ENCODE assay signal across 21 mouse cellular contexts in the genomic region with DNA sequence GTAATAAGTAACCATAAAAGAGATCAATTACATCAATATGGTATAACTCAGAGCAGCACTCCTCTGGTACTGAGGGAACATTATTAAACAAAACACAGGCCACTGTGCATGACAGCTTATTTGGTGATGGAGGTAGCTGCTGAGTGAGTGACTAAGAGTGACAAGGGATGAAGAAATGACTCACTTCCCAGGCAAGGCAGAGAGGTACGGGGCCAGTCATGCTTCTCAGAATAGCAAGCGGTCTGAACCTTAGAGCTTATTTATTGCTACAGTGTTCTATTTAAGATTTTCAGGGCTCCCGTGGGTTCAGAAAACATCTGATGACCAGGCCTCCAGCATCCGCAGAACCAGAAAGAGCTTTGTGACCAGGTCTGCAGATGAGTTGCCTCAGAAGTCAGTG. TPM values are rescaled to one million over a fixed set of nuclear protein-coding genes. Genes with fewer than 3 reads are reported as not detected.
DNase-seq lines count a peak whose midpoint lies in the region; ATAC-seq and TF ChIP-seq lines count a peak whose summit lies in the region.
"Had no signal": no experiment of that assay in that cellular context is flagged by ENCODE, and none has a peak within 500 bp of the region (broad histone marks: within the 10 kb centered on the region; RNA-seq: fewer than 3 reads in every experiment).

No protein-coding gene starts in this region.

- H3K27me3 ChIP-seq in megakaryocyte, embryonic 14.5 days (replicated peaks): no peaks in the 10 kb centered on the region
- no peaks in the 10 kb centered on the region for H3K27me3 ChIP-seq in Patski
- no peaks in the 10 kb centered on the region for H3K27me3 ChIP-seq in forebrain, embryonic 14.5 days (replicated peaks; ENCODE audit: control insufficient read depth, insufficient read depth, low read length)
- H3K27me3 ChIP-seq: embryonic facial prominence, embryonic 15.5 days; hindbrain, embryonic 12.5 days had no signal

- no peak overlapping the region for H3K9ac ChIP-seq in forebrain, embryonic 14.5 days (ENCODE audit: low read length)
- H3K9ac ChIP-seq: embryonic facial prominence, embryonic 15.5 days; hindbrain, embryonic 12.5 days had no signal

- peaks cover 15% of the 10 kb centered on the region for H3K9me3 ChIP-seq in megakaryocyte, embryonic 14.5 days
- no peaks in the 10 kb centered on the region for H3K9me3 ChIP-seq in forebrain, embryonic 14.5 days (replicated peaks; ENCODE audit: control insufficient read depth, low read length)
- H3K9me3 ChIP-seq: embryonic facial prominence, embryonic 15.5 days; G1E; hindbrain, embryonic 12.5 days had no signal

- peak; percentile 42 for DNase-seq in adrenal gland, adult 2 months
- no peak for DNase-seq in adrenal gland, postnatal 36 days
- DNase-seq in Patski (ENCODE audit: low read depth, low spot score): peak; percentile 37
- DNase-seq in lung, adult 18-20 months: no peak
- no peak for DNase-seq in forebrain, embryonic 14.5 days (ENCODE audit: low spot score)
- DNase-seq: adrenal gland, adult 8-10 months; cerebellum, adult 11 months; cerebellum, adult 8-10 months; cerebellum, postnatal 14 days; embryo, embryonic 11 days; gastrocnemius, postnatal 14 days; heart, postnatal 10 days; heart, postnatal 4 days had no signal

- CTCF ChIA-PET in Patski (lab: Charles Lee): interaction anchor here (0.6 to 1.2 kb wide), 4 partner anchors 9 to 33 kb away, joined by 3 read pairs; no protein-coding TSS in a partner anchor

- H3K36me3 ChIP-seq in megakaryocyte, embryonic 14.5 days (replicated peaks; ENCODE audit: low read length): peaks cover 6% of the 10 kb centered on the region
- H3K36me3 ChIP-seq in forebrain, embryonic 14.5 days (ENCODE audit: control insufficient read depth, insufficient read depth, low read length): no peaks in the 10 kb centered on the region
- H3K36me3 ChIP-seq: embryonic facial prominence, embryonic 15.5 days; G1E; hindbrain, embryonic 12.5 days had no signal

- no peak for TF ChIP-seq CTCF in Patski (IDR thresholded peaks at IDR 0.05)

- peak overlapping the region; percentile 42 for H3K4me3 ChIP-seq in megakaryocyte, embryonic 14.5 days (replicated peaks)
- no peak overlapping the region for H3K4me3 ChIP-seq in forebrain, embryonic 14.5 days (ENCODE audit: low read depth, low read length)
- H3K4me3 ChIP-seq: embryonic facial prominence, embryonic 15.5 days; hindbrain, embryonic 12.5 days had no signal

- H3K4me2 ChIP-seq in forebrain, embryonic 14.5 days (ENCODE audit: low read length): no peak overlapping the region
- H3K4me2 ChIP-seq: embryonic facial prominence, embryonic 15.5 days; hindbrain, embryonic 12.5 days had no signal

- WGBS in forebrain, embryonic 14.5 days: 93% methylated on average over 4 of the region's 4 CpGs

- H3K27ac ChIP-seq in forebrain, embryonic 14.5 days (ENCODE audit: low read depth, low read length): no peak overlapping the region
- H3K27ac ChIP-seq: embryonic facial prominence, embryonic 15.5 days; hindbrain, embryonic 12.5 days had no signal

- H3K4me1 ChIP-seq in megakaryocyte, embryonic 14.5 days: peaks cover 58% of the 10 kb centered on the region
- H3K4me1 ChIP-seq in forebrain, embryonic 14.5 days (ENCODE audit: control insufficient read depth, insufficient read depth, low read length): no peaks in the 10 kb centered on the region
- H3K4me1 ChIP-seq: embryonic facial prominence, embryonic 15.5 days; hindbrain, embryonic 12.5 days had no signal

- in situ Hi-C loops in Patski (cut with MboI; ENCODE audit: low pct_unique_long_range_greater_than_20kb): no loop called here

- no peak for ATAC-seq in megakaryocyte, adult 5-6 weeks (ENCODE audit: poor library complexity, severe bottlenecking)
- ATAC-seq in Patski: peak; percentile 74
- ATAC-seq in forebrain, embryonic 14.5 days: no peak
- ATAC-seq: forebrain, embryonic 16.5 days; hindbrain, embryonic 16.5 days; inflammation-experienced regulatory T-cells, adult 6 months had no signal

- POLR2A ChIA-PET in Patski (lab: Charles Lee): no interaction called here

RNA-seq across cellular contexts. Expression of a gene that starts 34.3 kb away (rescaled TPM):
- 10 to 100 TPM; 23.4 to 32.5 TPM for total RNA-seq in adrenal gland, adult 2 months (2021)
- 42.9 and 47.6 TPM in 2 replicates for polyA plus RNA-seq in adrenal gland, adult 2 months (2012; rRNA removed)
- total RNA-seq in adrenal gland, postnatal 36 days (2021): 10 to 100 TPM; 28.8 to 33.1 TPM
- 62.8 and 76.8 TPM in 2 replicates for polyA plus RNA-seq in megakaryocyte, embryonic 14.5 days (2012; ENCODE audit: insufficient read depth, low replicate concordance)
- 10.3 and 11.0 TPM in 2 replicates for total RNA-seq in megakaryocyte, adult 5-6 weeks (2015)
- 14.0 and 14.1 TPM in 2 replicates for total RNA-seq in megakaryocyte, adult 5-6 weeks (2017)
- 30.4 TPM for polyA plus RNA-seq in Patski (2021)
- polyA plus RNA-seq in forebrain, embryonic 14.5 days (2014; fragmentation: Nextera tagmentation; extraction: Ambion mirVana): 35.7 and 35.9 TPM in 2 replicates

RNA-seq across cellular contexts. Expression of a gene that starts 51.0 kb away (rescaled TPM):
- 10 to 100 TPM; 20.7 to 43.3 TPM for total RNA-seq in adrenal gland, adult 2 months (2021)
- 24.8 and 31.6 TPM in 2 replicates for polyA plus RNA-seq in adrenal gland, adult 2 months (2012; rRNA removed)
- total RNA-seq in adrenal gland, postnatal 36 days (2021): 10 to 100 TPM; 29.1 to 43.5 TPM
- 6.4 and 17.3 TPM in 2 replicates for polyA plus RNA-seq in megakaryocyte, embryonic 14.5 days (2012; ENCODE audit: insufficient read depth, low replicate concordance)
- total RNA-seq in megakaryocyte, adult 5-6 weeks (2015): 0.09 and 0.16 TPM in 2 replicates
- total RNA-seq in megakaryocyte, adult 5-6 weeks (2017): 0.40 TPM in 1 of 2 replicates, not detected in the other
- 1.9 TPM for polyA plus RNA-seq in Patski (2021)
- 0.66 and 0.75 TPM in 2 replicates for polyA plus RNA-seq in forebrain, embryonic 14.5 days (2014; fragmentation: Nextera tagmentation; extraction: Ambion mirVana)
- polyA plus RNA-seq: G1E had no signal

Comparison
In these comparisons a context has a peak if more than half of its experiments do, and no peak if none do; other contexts are left out.
1. DNase-seq: peak in adrenal gland, adult 2 months (single experiment) and Patski (single experiment); none in adrenal gland, postnatal 36 days (0 of 2), lung, adult 18-20 months (0 of 2) and forebrain, embryonic 14.5 days (single experiment).